Mouse (Mus musculus): Measurements from ENCODE around the gene Slc1a5.

Slc1a5 gene

GRCm38 (mm10) chr7:16846775-16847174 lies 65.6 kb downstream of the Slc1a5 start:
- DNase-seq (ENCODE audit: low spot score), result no peak

- no peak for DNase-seq (ENCODE audit: low spot score)
Observed at GRCm38 (mm10) chr7:16847507-16847906, 66.4 kb downstream of the Slc1a5 start.
